Mouse (Mus musculus): ENCODE data around the gene Gm12166. TPM values are rescaled to one million over a fixed set of nuclear protein-coding genes. Genes with fewer than 3 reads are reported as not detected.

Gene Gm12166
- total and polyA plus RNA-seq, 2 experiments from 2014 or later, result 8.3 to 10.6 TPM

DNA sequence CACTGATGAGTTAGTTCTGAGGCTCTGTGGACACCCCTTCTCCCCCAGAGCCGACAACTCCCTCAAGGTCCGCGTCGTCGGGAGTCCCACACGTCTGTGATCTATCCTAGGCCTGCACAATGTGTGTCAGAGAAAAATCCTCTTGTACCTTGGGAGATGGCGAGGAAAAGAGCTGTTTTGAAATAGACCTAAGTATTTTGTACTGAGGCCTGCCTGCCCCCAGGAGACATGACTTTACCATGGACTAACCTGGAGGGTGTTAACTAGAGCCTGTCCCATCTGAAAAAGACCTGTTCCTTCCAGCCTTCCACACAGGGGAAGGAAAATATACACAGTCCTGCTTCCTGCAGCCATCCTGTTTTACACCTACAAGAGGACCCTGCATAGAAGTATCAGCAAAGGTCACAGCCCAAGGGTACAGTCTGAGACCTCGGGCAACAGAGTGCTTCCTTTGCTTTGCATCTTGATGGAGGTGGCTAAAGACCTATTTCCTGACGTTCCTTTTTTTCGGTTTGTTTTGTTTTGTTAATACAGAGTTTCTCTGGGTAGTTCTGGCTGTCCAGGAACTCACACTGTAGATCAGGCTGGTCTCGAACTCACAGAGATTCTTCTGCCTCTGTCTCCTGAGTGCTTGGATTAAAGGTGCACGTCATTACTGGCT lies 10.4 kb downstream of the Gm12166 start:
- WGBS, result 84% methylated on average over 12 of the region's 12 CpGs
- Histone ChIP-seq H3K27me3 (ENCODE audit: insufficient read depth, low read length) (no peaks in the 10 kb centered on the region), H3K9ac (replicated peaks; ENCODE audit: low read length) (no peak overlapping the region), H3K4me3 (ENCODE audit: low read length) (no peak overlapping the region), H3K4me2 (ENCODE audit: low read depth, low read length) (no peak overlapping the region), H3K27ac (no peak overlapping the region), H3K4me1 (ENCODE audit: insufficient read depth, low read length) (no peaks in the 10 kb centered on the region), H3K9me3 (ENCODE audit: low read length) (no peaks in the 10 kb centered on the region), H3K36me3 (ENCODE audit: insufficient read depth, low read length) (no peaks in the 10 kb centered on the region)
- TF ChIP-seq CTCF (IDR thresholded peaks at IDR 0.05; ENCODE audit: low read depth), result no peak
- DNase-seq (ENCODE audit: low spot score) (no peak), ATAC-seq (no peak)

DNA sequence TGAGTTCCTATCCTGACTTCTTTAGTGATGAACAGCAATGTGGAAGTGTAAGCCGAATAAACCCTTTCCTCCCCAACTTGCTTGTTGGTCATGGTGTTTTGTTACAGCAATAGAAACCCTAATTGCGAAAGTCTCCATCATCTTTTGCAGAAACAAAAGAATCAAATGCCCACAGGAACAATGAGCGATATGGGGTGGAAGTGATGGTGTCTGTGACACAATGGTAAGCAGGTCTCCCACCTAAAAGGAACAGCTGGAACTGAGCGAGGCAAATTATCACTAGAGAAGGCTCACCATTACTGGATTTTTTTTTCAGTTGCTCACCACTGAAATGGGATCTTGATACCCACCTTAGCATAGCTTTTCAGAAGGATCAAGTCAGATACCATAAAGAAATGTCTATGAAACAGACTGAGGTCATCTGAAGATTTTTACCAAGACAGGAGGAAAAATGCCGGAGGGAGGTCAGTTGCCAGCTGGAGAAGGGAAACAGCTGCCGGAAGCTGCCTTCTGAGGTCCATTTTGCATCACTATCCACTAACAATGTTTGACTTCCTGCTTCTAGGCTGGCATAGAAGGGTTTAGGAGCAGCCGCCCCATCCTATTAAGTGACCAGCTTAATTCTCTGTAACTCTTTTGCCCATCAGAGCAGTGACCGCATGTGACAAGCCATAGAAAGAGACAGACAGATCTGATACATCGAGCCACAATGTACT lies 11.1 kb downstream of the Gm12166 start:
- Histone ChIP-seq H3K27me3 (ENCODE audit: insufficient read depth, low read length) (no peaks in the 10 kb centered on the region), H3K27ac (no peak overlapping the region), H3K4me2 (ENCODE audit: low read depth, low read length) (no peak overlapping the region), H3K36me3 (ENCODE audit: insufficient read depth, low read length) (no peaks in the 10 kb centered on the region), H3K4me3 (ENCODE audit: low read length) (no peak overlapping the region), H3K4me1 (ENCODE audit: insufficient read depth, low read length) (no peaks in the 10 kb centered on the region), H3K9ac (replicated peaks; ENCODE audit: low read length) (no peak overlapping the region), H3K9me3 (ENCODE audit: low read length) (no peaks in the 10 kb centered on the region)
- no peak for TF ChIP-seq CTCF (IDR thresholded peaks at IDR 0.05; ENCODE audit: low read depth)
- DNase-seq (ENCODE audit: low spot score) (no peak), ATAC-seq (no peak)
- WGBS, result 84% methylated on average over 9 of the region's 9 CpGs

DNA sequence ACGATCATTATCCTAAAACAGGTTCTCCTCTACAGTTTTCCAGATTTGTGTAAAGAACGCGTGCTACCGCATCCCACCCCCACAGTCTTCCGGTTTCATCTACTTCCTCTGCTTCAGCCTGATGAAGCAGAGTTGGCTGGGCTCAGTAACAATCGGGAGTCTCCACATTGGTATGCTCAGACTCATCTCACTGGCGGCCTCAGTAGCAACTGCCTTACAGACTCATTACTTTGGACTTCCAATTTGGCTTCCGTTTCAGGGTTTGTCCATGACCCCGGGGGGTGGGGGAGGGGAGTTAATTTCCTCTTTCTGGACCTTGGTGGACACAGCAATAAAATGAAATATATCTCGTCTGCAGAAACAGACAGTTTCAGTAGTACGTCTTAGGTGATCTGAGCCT lies 12.8 kb downstream of the Gm12166 start:
- TF ChIP-seq CTCF (IDR thresholded peaks at IDR 0.05; ENCODE audit: low read depth), result no peak
- H3K27ac ChIP-seq, result no peak overlapping the region
- H3K9ac ChIP-seq (replicated peaks; ENCODE audit: low read length), result no peak overlapping the region
- peak; percentile 25 for DNase-seq (ENCODE audit: low spot score)
- no peak overlapping the region for H3K4me3 ChIP-seq (ENCODE audit: low read length)
- 70% methylated on average over 11 of the region's 11 CpGs for WGBS
- H3K27me3 ChIP-seq (ENCODE audit: insufficient read depth, low read length), result no peaks in the 10 kb centered on the region
- no peaks in the 10 kb centered on the region for H3K36me3 ChIP-seq (ENCODE audit: insufficient read depth, low read length)
- ATAC-seq, result 0 out of 2 replicates have a peak, but pooled peaks have one; percentile 15
- no peaks in the 10 kb centered on the region for H3K4me1 ChIP-seq (ENCODE audit: insufficient read depth, low read length)
- H3K9me3 ChIP-seq (ENCODE audit: low read length), result no peaks in the 10 kb centered on the region
- no peak overlapping the region for H3K4me2 ChIP-seq (ENCODE audit: low read depth, low read length)

- no peak for ATAC-seq
Measured at GRCm38 (mm10) chr11:46038901-46039300, 13.2 kb downstream of the Gm12166 start.

DNA sequence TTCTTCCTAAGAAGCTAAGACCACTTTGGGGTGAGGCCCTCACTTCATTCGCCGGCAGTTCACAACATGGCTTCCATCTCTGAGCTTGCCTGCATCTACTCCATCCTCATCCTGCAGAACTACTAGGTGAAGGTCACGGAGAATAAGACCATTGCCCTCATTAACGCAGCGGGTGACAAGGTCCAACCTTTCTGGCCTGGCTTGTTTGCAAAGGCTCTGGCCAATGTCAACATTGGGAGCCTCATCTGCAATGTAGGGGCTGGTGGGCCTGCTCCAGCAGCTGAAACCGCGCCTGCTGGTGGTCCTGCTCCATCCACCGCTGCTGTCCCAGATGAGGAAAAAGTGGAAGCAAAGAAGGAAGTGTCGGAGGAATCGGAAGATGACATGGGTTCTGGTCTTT lies 15.7 kb downstream of the Gm12166 start:
- Histone ChIP-seq H3K4me1 (ENCODE audit: insufficient read depth, low read length) (no peaks in the 10 kb centered on the region), H3K4me2 (ENCODE audit: low read depth, low read length) (no peak overlapping the region), H3K9ac (replicated peaks; ENCODE audit: low read length) (no peak overlapping the region), H3K27ac (no peak overlapping the region), H3K4me3 (ENCODE audit: low read length) (no peak overlapping the region), H3K9me3 (ENCODE audit: low read length) (no peaks in the 10 kb centered on the region), H3K27me3 (ENCODE audit: insufficient read depth, low read length) (no peaks in the 10 kb centered on the region), H3K36me3 (ENCODE audit: insufficient read depth, low read length) (no peaks in the 10 kb centered on the region)
- no peak for TF ChIP-seq CTCF (IDR thresholded peaks at IDR 0.05; ENCODE audit: low read depth)
- ATAC-seq (no peak), DNase-seq (ENCODE audit: low spot score) (no peak)
- 97% methylated on average over 10 of the region's 10 CpGs for WGBS

More at GRCm38 (mm10) chr11:46038901-46039300, 13.2 kb downstream of the Gm12166 start:
- 78% methylated on average over 15 of the region's 15 CpGs for WGBS
- no peak overlapping the region for H3K4me3 ChIP-seq (ENCODE audit: low read length)
- no peak for DNase-seq (ENCODE audit: low spot score)
- no peaks in the 10 kb centered on the region for H3K9me3 ChIP-seq (ENCODE audit: low read length)
- H3K27ac ChIP-seq, result no peak overlapping the region
- H3K36me3 ChIP-seq (ENCODE audit: insufficient read depth, low read length), result no peaks in the 10 kb centered on the region
- no peak overlapping the region for H3K4me2 ChIP-seq (ENCODE audit: low read depth, low read length)
- no peak for TF ChIP-seq CTCF (IDR thresholded peaks at IDR 0.05; ENCODE audit: low read depth)
- no peaks in the 10 kb centered on the region for H3K27me3 ChIP-seq (ENCODE audit: insufficient read depth, low read length)
- H3K9ac ChIP-seq (replicated peaks; ENCODE audit: low read length), result no peak overlapping the region
- no peaks in the 10 kb centered on the region for H3K4me1 ChIP-seq (ENCODE audit: insufficient read depth, low read length)

- Histone ChIP-seq H3K9me3 (ENCODE audit: low read length) (no peaks in the 10 kb centered on the region), H3K4me3 (ENCODE audit: low read length) (no peak overlapping the region), H3K9ac (replicated peaks; ENCODE audit: low read length) (no peak overlapping the region), H3K4me2 (ENCODE audit: low read depth, low read length) (no peak overlapping the region), H3K4me1 (ENCODE audit: insufficient read depth, low read length) (no peaks in the 10 kb centered on the region), H3K36me3 (ENCODE audit: insufficient read depth, low read length) (no peaks in the 10 kb centered on the region), H3K27me3 (ENCODE audit: insufficient read depth, low read length) (no peaks in the 10 kb centered on the region), H3K27ac (no peak overlapping the region)
- no peak for DNase-seq (ENCODE audit: low spot score)
- ATAC-seq, result no peak
- whole genome bisulfite sequencing, result 87% methylated on average over 7 of the region's 7 CpGs
- no peak for TF ChIP-seq CTCF (IDR thresholded peaks at IDR 0.05; ENCODE audit: low read depth)
Measured at GRCm38 (mm10) chr11:46032956-46033355, 19.2 kb downstream of the Gm12166 start.

DNA sequence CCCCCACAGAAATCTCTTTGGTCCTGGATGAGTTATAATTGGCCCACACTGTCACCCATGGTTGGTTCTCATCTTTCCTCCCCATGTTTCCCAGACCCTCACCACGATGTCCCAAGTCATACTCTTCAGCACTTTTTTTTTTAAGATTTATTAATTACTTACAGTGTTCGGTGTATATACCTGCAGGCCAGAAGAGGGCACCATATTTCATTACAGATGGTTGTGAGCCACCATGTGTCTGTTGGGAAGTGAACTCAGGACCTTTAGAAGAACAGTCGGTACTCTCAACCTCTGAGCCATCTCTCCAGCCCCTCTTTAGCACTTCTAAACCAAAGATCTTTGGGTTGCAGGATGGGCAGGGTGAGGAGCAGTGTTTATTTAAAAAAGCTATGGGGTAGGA lies 20.7 kb downstream of the Gm12166 start:
- ATAC-seq (no peak), DNase-seq (ENCODE audit: low spot score) (no peak)
- no peak overlapping the region for H3K4me2 ChIP-seq (ENCODE audit: low read depth, low read length)
- H3K27ac ChIP-seq, result no peak overlapping the region
- H3K9ac ChIP-seq (replicated peaks; ENCODE audit: low read length), result no peak overlapping the region
- WGBS, result 47% methylated on average over 3 of the region's 3 CpGs
- H3K4me1 ChIP-seq (ENCODE audit: insufficient read depth, low read length), result no peaks in the 10 kb centered on the region
- TF ChIP-seq CTCF (IDR thresholded peaks at IDR 0.05; ENCODE audit: low read depth), result peak; percentile 4; the same call in 1 of the 2 replicates
- no peak overlapping the region for H3K4me3 ChIP-seq (ENCODE audit: low read length)
- H3K9me3 ChIP-seq (ENCODE audit: low read length), result no peaks in the 10 kb centered on the region
- H3K36me3 ChIP-seq (ENCODE audit: insufficient read depth, low read length), result no peaks in the 10 kb centered on the region
- no peaks in the 10 kb centered on the region for H3K27me3 ChIP-seq (ENCODE audit: insufficient read depth, low read length)

Data from hindbrain, postnatal 0 days (tissue).